Mouse (Mus musculus): ENCODE data around the gene Abcc12. TPM values are rescaled to one million over a fixed set of nuclear protein-coding genes. Genes with fewer than 3 reads are reported as not detected.

Gene Abcc12
- total and polyA plus RNA-seq, 3 experiments, result not detected

DNA sequence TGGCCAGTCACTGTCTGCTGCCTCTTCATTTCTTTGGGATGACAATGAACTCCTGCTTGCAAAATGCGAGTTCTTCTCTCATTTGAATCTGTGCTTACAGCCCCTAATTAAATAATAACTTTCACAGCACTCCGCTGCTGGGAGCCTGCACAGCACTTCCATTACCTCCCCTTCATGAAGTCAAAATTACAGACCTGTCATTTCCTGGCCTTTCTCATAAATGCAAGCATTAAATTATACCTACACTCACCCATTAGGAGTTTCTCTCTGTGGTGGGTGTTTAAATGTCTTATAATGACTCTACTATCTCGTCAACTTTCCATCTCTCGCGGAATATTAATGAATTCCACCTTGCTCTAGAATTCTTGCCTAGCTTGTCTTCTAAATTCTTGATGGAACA lies 120.1 kb downstream of the Abcc12 start:
- H3K9me3 ChIP-seq (replicated peaks; ENCODE audit: low read length), result no peaks in the 10 kb centered on the region
- in situ Hi-C loops (cut with MboI; ENCODE audit: low pct_ligation_motif_present, low pct_unique_long_range_greater_than_20kb, low sequenced_read_pairs), result no loop called here
- no peak overlapping the region for H3K9ac ChIP-seq (ENCODE audit: insufficient read depth, low read depth)
- DNase-seq (ENCODE audit: extremely low read depth), result no peak
- dilution Hi-C loops (cut with MboI; ENCODE audit: extremely low pct_ligation_motif_present, extremely low pct_unique_long_range_greater_than_20kb, low sequenced_read_pairs), result no loop called here
- H3K4me1 ChIP-seq (ENCODE audit: control insufficient read depth in 1 of 2, insufficient read depth in 2 of 2), result no peaks in the 10 kb centered on the region
- no peaks in the 10 kb centered on the region for H3K27me3 ChIP-seq (replicated peaks)
- no peak overlapping the region for H3K4me3 ChIP-seq (replicated peaks in 1 of 3; ENCODE audit: low read depth in 2 of 3, low read length in 2 of 3, poor library complexity in 1 of 3)
- TF ChIP-seq ZMIZ1 (IDR thresholded peaks at IDR 0.05; ENCODE audit: low read depth, low read length) (no peak), PAX5 (IDR thresholded peaks at IDR 0.05; ENCODE audit: low read length) (no peak), ZNF384 (IDR thresholded peaks at IDR 0.05; ENCODE audit: low read depth, low read length) (no peak), SMC3 (IDR thresholded peaks at IDR 0.05; ENCODE audit: low read depth, low read length) (no peak)
- no peaks in the 10 kb centered on the region for H3K79me2 ChIP-seq (replicated peaks; ENCODE audit: control insufficient read depth, extremely low read depth, insufficient read depth, poor library complexity, severe bottlenecking)
- H3K27ac ChIP-seq (ENCODE audit: insufficient read depth, low read depth), result no peak overlapping the region
- H3K4me2 ChIP-seq (ENCODE audit: insufficient read depth, low read depth, poor library complexity, severe bottlenecking), result no peak overlapping the region
- H3K36me3 ChIP-seq (replicated peaks in 1 of 2; ENCODE audit: control insufficient read depth in 1 of 2, insufficient read depth in 1 of 2, low read length in 1 of 2), result no peaks in the 10 kb centered on the region

DNA sequence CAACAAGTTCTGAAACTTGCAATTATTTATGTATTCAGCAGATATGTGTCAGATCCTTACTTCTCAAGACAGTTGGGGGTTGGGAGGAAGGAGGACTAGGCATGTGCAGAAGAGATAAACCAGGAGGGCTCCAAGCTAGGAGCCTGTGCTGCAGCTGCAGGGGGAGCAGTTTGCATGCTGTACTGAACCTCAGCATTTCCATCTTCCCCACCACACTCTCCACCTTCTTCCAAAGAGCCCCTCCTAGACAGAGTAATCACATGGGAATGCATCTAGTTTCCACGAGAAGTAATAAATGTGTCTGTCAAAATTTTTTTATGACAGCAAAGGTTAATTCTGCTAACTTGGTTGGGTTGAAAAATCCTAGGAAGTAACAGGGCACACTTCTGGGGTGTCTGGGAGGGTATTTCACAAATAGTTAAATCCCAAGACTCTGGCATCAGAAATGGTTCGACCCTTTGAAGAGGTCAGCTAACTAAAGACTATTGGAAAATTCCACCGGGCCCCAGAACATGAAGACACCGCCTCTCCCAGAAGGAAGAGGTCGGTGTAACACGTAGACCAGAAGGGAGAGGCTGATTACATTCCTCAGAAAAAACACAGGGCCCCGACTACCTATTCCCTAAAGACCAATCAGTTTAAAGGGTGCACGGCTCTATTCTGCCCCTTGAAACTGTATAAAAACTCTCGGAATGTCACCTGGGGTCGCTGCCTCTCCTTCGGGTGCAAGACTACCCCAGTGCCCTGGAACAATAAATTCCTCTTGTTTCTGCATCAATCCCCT lies 126.6 kb downstream of the Abcc12 start:
- Histone ChIP-seq H3K4me3 (replicated peaks in 1 of 3; ENCODE audit: low read depth in 2 of 3, low read length in 2 of 3, poor library complexity in 1 of 3) (no peak overlapping the region), H3K9ac (ENCODE audit: insufficient read depth, low read depth) (no peak overlapping the region), H3K27ac (ENCODE audit: insufficient read depth, low read depth) (no peak overlapping the region), H3K27me3 (replicated peaks) (peaks cover 1% of the 10 kb centered on the region), H3K4me2 (ENCODE audit: insufficient read depth, low read depth, poor library complexity, severe bottlenecking) (no peak overlapping the region), H3K79me2 (replicated peaks; ENCODE audit: control insufficient read depth, extremely low read depth, insufficient read depth, poor library complexity, severe bottlenecking) (no peaks in the 10 kb centered on the region), H3K9me3 (replicated peaks; ENCODE audit: low read length) (no peaks in the 10 kb centered on the region), H3K4me1 (ENCODE audit: control insufficient read depth in 1 of 2, insufficient read depth in 2 of 2) (no peaks in the 10 kb centered on the region), H3K36me3 (replicated peaks in 1 of 2; ENCODE audit: control insufficient read depth in 1 of 2, insufficient read depth in 1 of 2, low read length in 1 of 2) (no peaks in the 10 kb centered on the region)
- DNase-seq (ENCODE audit: extremely low read depth), result no peak
- no peak for TF ChIP-seq HCFC1 (IDR thresholded peaks at IDR 0.05; ENCODE audit: low read depth, low read length)
- TF ChIP-seq RCOR1 (conservative IDR thresholded peaks at IDR 0.05; ENCODE audit: low read depth, low read length), result no peak
- no peak for TF ChIP-seq TBP (conservative IDR thresholded peaks at IDR 0.05; ENCODE audit: low read depth, low read length)
- no peak for TF ChIP-seq BHLHE40 (IDR thresholded peaks at IDR 0.05; ENCODE audit: low read depth, low read length)
- no peak for TF ChIP-seq PAX5 (IDR thresholded peaks at IDR 0.05; ENCODE audit: low read length)
- no peak for TF ChIP-seq JUND (conservative IDR thresholded peaks at IDR 0.05; ENCODE audit: low read depth, low read length)
- no peak for TF ChIP-seq MAZ (IDR thresholded peaks at IDR 0.05; ENCODE audit: low read depth, low read length)
- TF ChIP-seq RAD21 (IDR thresholded peaks at IDR 0.05; ENCODE audit: low read depth, low read length), result no peak
- no peak for TF ChIP-seq ZKSCAN1 (IDR thresholded peaks at IDR 0.05; ENCODE audit: borderline replicate concordance, low read depth, low read length)
- no peak for TF ChIP-seq SMC3 (IDR thresholded peaks at IDR 0.05; ENCODE audit: low read depth, low read length)
- in situ Hi-C loops (cut with MboI; ENCODE audit: low pct_ligation_motif_present, low pct_unique_long_range_greater_than_20kb, low sequenced_read_pairs) (no loop called here), dilution Hi-C loops (cut with MboI; ENCODE audit: extremely low pct_ligation_motif_present, extremely low pct_unique_long_range_greater_than_20kb, low sequenced_read_pairs) (no loop called here)
